Mouse (Mus musculus): Measurements from ENCODE around the gene Orai3.

The Orai3 gene

GRCm38 (mm10) chr7:127824176-127824871 lies 54.7 kb downstream of the Orai3 start, which contains the start of the genes Stx4a and Stx1b:
Gene Stx4a (plus strand): TSS chr7:127824294.
Gene Stx1b (minus strand): TSS chr7:127824549.
- DNase-seq (ENCODE audit: low read depth, low spot score): no peak

Measured in CD4-positive, CD25-positive, alpha-beta regulatory T cell, adult 2 months (primary cell).